Mouse (Mus musculus): ENCODE measurements around the gene Wdr82. TPM values are rescaled to one million over a fixed set of nuclear protein-coding genes. Genes with fewer than 3 reads are reported as not detected.

The Wdr82 gene
- 61.7 and 62.0 TPM in 2 replicates for polyA plus RNA-seq (2012; rRNA removed; ENCODE audit: low replicate concordance)

DNA sequence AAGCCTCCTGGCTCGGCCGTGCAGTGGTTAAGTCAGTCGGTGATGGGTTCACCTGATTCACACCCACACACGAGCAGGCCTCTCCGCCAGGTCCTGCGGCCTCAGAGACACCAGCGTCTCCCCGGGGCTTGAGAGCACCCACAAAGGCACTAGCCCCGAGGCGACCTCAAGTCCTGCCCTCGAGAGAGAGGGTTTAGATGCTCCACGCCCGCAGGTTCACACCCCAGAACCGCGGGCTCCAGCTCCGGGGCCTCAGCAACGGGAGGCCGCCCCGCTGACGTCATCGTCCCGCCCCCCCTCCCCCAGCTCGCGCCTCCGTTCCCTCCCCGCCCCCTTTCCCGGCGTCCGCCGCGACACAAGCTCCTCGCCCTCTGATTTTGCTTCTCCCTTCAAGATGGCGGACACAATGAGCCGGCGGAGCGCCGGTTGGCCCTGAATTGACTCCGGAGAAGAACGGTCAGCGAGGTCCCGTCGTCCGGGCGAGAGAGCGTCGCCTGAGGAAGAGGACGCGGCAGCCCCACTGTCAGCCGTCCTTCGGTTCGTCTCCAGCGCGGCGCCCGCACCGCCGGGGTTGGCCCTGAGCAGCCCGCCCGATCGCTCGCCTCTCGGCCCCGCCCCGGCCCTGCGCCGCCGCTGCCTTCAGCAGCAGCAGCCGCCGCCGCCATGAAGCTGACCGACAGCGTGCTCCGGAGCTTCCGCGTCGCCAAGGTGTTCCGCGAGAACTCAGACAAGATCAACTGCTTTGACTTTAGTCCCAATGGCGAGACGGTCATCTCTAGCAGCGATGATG lies at the start of gene Wdr82:
Gene Wdr82 (plus strand): TSS at position 373 of the 790 bp plus-strand sequence.

DNA sequence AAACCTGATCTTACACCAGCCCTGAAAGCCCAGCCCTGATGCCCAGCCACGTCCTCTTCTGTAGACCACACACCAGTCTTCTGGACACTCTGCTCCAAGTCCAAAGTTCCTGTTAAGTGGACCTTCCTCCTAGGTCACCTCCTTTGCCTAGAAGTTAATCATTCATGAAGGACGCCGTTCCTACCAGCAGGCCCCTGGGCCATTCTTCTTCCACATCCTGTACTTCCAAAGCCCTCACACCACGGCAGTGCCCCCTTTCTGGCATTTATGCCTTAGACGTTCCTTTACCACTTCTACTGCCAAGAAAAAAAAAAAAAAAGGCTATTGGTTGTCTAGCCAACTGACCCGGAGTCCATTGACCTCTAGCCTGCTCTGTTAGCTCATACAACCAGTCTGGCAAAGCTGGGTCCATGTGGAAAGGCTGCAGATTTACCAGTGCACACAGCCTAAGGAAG lies 12.7 kb upstream of the Wdr82 start, which contains the start of gene Glyctk:
Gene Glyctk (minus strand): TSS at position 102 of the 455 bp plus-strand sequence.

GRCm38 (mm10) chr9:106199535-106200272 lies 29.0 kb downstream of the Wdr82 start, which contains the start of gene Ppm1m:
Gene Ppm1m, minus strand, starts transcription at chr9:106199746.

GRCm38 (mm10) chr9:106202819-106203636 lies 32.3 kb downstream of the Wdr82 start, which contains the start of gene Twf2:
Gene Twf2, plus strand, starts transcription at chr9:106203108.

GRCm38 (mm10) chr9:106222261-106222851 lies 51.6 kb downstream of the Wdr82 start, which contains the start of gene Tlr9:
Gene Tlr9, plus strand, starts transcription at chr9:106222598.

Other genes with a start within 250 kb of the Wdr82 start
- 0.38 and 0.66 TPM in 2 replicates for gene Col6a5, start 210.3 kb upstream of the Wdr82 start, polyA plus RNA-seq (2012; rRNA removed; ENCODE audit: low replicate concordance)
- gene Col6a4, start 74.1 kb upstream of the Wdr82 start, polyA plus RNA-seq (2012; rRNA removed; ENCODE audit: low replicate concordance), result 2.7 and 4.0 TPM in 2 replicates
- gene Glyctk, start 12.8 kb upstream of the Wdr82 start, polyA plus RNA-seq (2012; rRNA removed; ENCODE audit: low replicate concordance), result 4.2 and 6.0 TPM in 2 replicates
- gene Ppm1m, start 28.8 kb downstream of the Wdr82 start, polyA plus RNA-seq (2012; rRNA removed; ENCODE audit: low replicate concordance), result 118 and 145 TPM in 2 replicates
- gene Twf2, start 32.2 kb downstream of the Wdr82 start, polyA plus RNA-seq (2012; rRNA removed; ENCODE audit: low replicate concordance), result 88.6 and 95.6 TPM in 2 replicates
- 20.9 and 36.6 TPM in 2 replicates for gene Tlr9, start 51.7 kb downstream of the Wdr82 start, polyA plus RNA-seq (2012; rRNA removed; ENCODE audit: low replicate concordance)
- gene Alas1, start 77.7 kb downstream of the Wdr82 start, polyA plus RNA-seq (2012; rRNA removed; ENCODE audit: low replicate concordance), result 162 and 167 TPM in 2 replicates
- 5.5 and 5.8 TPM in 2 replicates for gene Poc1a, start 110.1 kb downstream of the Wdr82 start, polyA plus RNA-seq (2012; rRNA removed; ENCODE audit: low replicate concordance)
- gene Dusp7, start 197.7 kb downstream of the Wdr82 start, polyA plus RNA-seq (2012; rRNA removed; ENCODE audit: low replicate concordance), result 114 and 152 TPM in 2 replicates